Mouse (Mus musculus) adrenal gland, postnatal 25 days (tissue): ENCODE measurements around the gene C1qtnf9. TPM values are rescaled to one million over a fixed set of nuclear protein-coding genes. Genes with fewer than 3 reads are reported as not detected.

ENCODE experiments used
- DNase-seq: peaks from one replicate; pipeline ENCODE4 v3.0.0; 2021; ENCODE audit warnings: mixed read lengths
- long read RNA-seq: library from polyadenylated mRNA; stranded (forward); transcript quantifications from one replicate; pipeline ENCODE4 v2.0.0, GENCODE M21; 2021
- total RNA-seq: library from RNA; stranded (reverse); gene quantifications from 2 replicates; pipeline ENCODE4 v1.2.3, GENCODE M21; 2021

C1qtnf9 gene
- 4.0 and 4.9 TPM in 2 replicates for total RNA-seq
- long read RNA-seq, transcript C1qtnf9-201 (4 exons, 1,903 nt) = major isoform, 14 of 15 reads
- long read RNA-seq, partial matches to known transcripts = 0 of 15 reads
- long read RNA-seq, other reads (novel, unspliced or antisense) = 1 of 15 reads

GRCm38 (mm10) chr14:60767884-60768283, at the start of gene C1qtnf9:
C1qtnf9 (plus strand) TSS chr14:60768134.
- no peak for DNase-seq

DNA sequence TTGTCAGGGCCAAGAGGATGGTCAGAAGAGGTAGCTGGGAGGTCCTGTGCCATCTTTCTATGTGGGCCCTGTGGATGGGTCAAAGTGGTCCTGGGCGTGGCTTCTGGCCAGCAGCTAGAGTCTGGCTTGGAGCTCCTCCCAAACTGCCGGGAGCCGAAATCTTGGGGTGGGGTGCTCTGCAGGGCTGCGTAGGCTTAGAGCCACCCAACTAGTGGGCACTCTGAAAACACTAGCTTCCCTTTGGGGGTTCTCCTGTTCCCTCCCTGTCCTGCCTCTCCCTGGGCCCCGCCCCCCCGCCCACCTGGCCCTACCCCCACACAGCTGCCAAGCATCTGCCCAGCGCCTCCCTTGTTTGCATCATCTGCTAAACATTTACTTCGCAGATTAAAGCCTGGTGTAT, 46.6 kb upstream of the C1qtnf9 start:
- no peak for DNase-seq

DNA sequence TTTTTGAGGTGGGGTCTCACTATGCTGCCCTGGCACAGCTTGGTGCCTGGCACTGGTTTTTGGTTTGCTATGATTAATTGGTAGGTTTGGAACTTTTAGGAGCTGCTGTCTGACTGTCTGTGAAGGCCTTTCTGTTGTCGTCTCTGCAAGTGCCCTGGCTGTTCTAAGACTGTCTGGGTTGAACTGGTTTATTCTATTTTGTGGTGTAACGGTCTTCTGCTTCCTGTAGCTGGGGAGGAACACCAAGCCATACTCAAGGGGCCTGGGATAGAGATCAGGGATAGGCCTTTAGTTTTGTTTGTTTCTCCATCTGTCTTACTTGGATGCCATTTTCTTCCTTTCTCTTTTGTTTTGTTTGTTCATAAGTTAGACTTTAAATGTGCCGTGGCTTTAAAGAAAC, 46.0 kb upstream of the C1qtnf9 start:
- no peak for DNase-seq

DNA sequence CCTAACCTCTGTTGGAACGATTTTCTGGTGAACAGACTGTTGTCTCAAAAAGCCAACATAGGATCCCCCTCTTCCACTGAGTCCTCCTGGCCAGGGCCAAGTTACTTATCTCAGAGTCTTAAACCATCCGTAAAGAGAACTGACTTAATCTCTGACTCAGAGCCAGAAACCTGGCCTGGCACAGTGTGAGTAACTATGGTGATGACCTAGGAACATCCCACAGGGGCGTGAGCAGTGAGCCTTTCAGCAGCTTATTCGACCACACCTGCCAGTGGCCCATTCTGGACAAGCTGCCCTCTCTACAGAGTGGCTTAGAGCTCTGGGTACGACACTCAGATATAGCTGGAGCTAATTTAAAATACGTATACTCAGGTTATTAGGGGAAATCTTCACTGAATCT, 41.8 kb upstream of the C1qtnf9 start:
- no peak for DNase-seq

DNA sequence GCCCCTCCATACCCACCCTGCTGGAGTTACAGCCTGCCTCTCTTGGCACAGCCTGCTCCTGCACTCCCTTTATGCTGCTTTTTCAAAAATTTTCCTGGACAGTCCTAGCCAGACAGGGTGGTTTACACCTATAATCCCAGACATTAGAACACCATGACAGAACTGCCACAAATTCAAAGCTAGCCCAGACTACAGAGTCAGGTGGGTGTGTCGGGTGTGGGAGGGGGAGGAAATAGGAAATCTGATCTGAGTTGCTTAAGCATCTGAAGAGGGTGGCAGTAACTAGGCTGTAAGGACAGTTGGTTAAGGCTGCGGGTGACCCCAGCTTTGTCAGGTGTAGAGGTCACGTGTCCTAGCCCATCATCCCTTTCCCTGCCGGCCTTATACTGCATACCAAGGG, 40.8 kb upstream of the C1qtnf9 start:
- DNase-seq = no peak

DNA sequence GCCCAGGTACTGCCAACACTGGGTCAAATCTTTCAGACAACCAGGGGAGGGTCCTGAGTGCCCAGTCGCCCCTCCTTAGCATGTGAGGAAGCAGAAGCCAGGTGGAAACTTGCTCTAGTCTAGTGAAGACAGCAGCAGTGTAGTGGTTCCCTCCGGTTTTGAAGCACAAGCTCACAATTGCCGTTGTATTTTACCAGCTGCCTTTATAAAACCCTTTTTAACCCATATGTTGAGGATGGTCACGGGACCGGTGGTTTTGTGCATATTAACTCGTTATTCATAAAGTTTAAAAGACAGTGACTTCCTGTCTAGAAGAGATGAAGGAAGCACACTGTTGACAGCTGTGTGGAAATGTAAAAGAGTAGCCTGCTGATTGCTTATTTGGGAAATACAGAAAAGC, 35.9 kb upstream of the C1qtnf9 start:
- DNase-seq = no peak

DNA sequence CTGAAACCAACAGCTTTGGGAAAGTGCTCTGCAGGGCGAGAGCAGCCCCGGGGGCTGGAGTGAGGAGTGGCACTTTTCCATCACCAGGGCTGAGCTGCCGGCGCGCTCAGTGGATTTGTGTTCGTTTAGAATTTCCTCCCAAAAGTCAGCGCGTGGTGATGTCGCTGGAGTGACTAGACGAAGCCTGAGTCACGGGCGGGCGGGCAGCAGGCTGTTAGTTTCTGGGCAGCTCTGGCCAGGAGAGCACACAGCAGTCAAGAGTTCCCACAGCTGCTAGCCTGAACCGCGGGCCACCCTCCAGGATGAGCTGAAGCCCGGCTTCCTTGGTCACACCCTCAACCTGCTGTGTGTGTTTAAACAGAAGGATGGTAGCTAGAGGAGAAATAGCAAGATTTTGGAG, 35.1 kb upstream of the C1qtnf9 start:
- DNase-seq = peak; percentile 68

DNA sequence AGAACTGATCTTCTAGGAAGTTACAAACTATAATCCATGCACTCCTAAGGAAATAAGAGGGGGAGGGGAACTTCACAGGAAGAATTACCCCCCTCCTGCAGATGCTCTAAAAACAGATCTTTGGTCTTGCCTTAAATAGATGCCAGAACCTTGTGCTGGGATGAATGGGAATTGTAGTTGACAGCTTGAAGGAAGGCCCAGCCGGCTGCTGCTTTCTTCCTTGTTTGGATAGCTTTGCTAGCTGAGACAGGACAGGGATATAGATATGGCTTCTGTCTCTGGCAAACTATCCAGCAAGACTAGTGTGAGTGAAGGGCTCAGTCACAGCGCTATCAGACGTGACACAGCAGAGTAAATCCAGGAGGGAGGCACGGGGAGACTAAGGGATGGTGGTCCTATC, 34.2 kb upstream of the C1qtnf9 start:
- no peak for DNase-seq

GRCm38 (mm10) chr14:60735206-60735605, 32.7 kb upstream of the C1qtnf9 start:
- no peak for DNase-seq

DNA sequence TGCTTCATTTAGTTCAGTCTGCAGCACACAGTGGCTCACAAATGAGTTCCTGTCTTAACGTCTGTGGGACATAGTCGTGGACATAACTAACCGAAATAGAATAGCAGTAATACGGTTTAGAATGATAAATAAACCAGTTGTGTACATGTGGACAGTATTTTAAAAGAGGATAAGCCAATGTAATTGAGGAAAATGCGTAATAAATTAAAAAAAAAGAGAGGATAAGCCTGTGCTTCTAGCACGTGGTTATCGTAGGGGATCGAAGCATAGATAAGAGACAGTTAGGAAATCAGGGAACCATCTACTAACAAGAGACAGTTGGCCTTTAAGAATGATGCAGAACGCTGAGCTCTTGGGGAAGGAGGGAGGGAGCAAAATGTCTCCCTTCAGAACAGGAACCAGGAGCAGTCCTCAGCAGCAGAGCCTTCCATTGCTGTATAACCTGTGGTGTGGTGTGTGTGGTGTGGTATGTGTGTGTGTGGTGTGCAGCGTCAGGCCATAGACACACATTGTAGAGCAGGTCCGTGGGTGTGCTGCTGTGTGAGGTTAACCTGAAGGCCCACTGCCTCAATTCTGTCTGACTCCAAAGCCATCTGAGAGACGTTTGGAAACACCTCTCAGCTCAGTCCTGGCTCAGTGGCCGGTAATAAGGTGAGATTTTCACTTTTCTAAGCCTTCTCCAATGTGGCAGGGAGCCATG, 31.9 kb upstream of the C1qtnf9 start:
- no peak for DNase-seq

DNA sequence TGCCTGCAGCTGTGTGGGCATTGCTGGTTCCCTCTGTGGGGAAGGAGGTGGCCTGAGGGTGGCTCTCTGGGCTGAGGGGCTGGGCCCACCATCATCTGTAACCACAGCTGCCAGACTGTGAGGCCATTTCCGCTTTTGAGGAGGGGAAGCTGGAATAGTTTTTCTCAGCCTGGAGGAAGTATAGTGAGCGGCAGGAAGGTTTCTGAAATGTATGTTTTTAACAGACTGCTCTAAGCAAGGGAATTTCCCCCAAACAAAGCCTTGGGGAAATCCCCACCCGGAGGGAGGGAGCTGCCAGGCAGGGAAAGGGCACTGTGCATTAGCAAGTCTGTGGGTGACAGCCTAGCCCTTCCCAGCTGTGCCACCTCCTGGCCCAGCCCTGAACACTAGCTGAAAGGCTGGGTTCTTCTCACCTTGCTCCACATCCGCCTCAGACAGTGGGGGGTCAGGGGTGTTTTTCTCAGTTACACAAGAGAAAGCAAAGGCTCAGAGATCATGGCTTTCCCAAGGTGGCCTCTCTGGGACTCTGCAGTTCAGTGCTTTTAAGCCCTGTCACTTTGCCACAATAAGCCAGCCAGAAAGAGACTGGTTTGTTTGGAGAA, 31.2 kb upstream of the C1qtnf9 start:
- no peak for DNase-seq

GRCm38 (mm10) chr14:60737202-60737611, 30.7 kb upstream of the C1qtnf9 start:
- no peak for DNase-seq

DNA sequence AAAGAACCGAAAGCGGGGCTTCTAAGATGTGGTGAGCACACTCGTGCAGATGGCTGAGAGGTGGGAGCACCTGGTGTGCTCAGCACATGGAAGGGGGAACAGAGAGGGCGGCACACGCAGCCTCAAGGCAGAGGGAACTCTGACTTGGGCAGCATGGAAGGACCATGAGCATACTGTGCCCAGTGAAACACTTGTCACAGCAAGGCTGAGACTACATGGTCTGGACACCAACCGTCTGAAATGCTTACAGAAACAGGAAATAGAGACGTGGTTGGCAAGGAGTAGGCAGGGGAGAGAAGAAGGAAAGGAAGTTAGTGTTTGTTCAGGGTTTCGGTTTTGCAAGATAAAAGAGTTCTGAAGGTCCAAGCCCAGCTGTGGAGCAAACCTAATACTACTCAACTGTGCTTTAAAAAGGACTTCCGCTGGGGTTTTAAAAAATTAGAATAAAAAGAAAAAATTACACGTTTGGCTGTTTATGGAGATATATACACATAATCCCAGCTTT, 29.4 kb upstream of the C1qtnf9 start:
- no peak for DNase-seq

- no peak for DNase-seq
Observed at GRCm38 (mm10) chr14:60739155-60739554, 28.8 kb upstream of the C1qtnf9 start.

GRCm38 (mm10) chr14:60739616-60740015, 28.3 kb upstream of the C1qtnf9 start:
- DNase-seq = no peak

- DNase-seq = no peak
Observed at GRCm38 (mm10) chr14:60740507-60740906, 27.4 kb upstream of the C1qtnf9 start.

GRCm38 (mm10) chr14:60741033-60741432, 26.9 kb upstream of the C1qtnf9 start:
- DNase-seq = no peak

GRCm38 (mm10) chr14:60741490-60741981, 26.4 kb upstream of the C1qtnf9 start:
- peak; percentile 81 for DNase-seq

DNA sequence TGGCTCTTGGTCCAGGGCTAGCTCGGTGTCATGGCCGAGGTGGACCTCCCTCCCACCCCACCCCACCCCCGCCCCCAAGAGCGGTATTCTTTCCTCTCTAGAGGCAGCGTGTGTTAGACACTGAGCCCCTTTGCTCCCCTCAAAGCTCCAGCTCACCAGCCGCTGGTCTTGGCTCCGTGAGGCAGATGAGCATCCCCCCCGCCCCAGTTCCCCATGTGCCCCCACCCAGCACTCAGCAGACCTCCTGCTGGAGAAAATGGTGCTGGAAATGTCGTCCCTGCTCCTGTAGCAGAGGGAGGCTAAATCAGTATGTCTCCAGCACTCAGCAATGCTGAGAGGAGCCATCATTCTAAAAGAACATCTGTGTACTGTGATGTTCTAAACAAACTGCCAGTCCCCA, 24.3 kb upstream of the C1qtnf9 start:
- no peak for DNase-seq

- no peak for DNase-seq
Observed at GRCm38 (mm10) chr14:60745201-60745600, 22.7 kb upstream of the C1qtnf9 start.

- DNase-seq = no peak
Observed at GRCm38 (mm10) chr14:60746141-60746540, 21.8 kb upstream of the C1qtnf9 start.

DNA sequence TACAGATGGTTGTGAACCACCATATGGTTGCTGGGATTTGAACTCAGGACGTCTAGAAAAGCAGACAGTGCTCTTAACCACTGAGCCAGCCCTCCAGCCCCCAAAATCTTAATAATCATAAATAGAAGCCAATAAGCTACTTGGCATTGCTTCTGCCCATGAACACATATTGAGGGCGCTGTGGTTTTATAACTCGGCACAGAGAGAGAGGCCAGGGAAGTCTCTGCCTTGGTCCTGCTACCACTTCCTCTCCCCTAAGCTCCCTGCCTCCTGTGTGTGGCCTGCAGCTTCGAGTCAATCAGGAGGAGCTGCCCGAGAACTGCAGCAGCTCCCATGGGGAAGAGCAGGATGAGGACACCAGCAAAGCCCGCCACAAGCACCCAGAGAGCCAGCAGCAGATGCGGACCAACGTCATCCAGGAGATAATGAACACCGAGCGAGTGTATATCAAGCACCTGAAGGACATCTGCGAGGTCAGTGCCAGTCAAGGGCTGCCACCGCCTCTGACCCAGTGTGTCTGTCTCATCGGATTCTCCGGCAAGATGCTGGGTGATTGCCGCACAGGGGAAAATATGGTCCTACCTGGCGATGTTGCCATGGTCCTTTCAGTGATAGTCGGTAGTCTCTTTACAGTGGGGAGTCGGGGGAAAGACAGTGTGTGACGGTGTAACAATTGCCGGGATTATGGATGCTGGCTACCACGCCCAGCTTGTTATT, 20.6 kb upstream of the C1qtnf9 start:
- no peak for DNase-seq

- DNase-seq = no peak
Observed at GRCm38 (mm10) chr14:60749880-60750279, 18.1 kb upstream of the C1qtnf9 start.
